Mouse (Mus musculus) lung, adult 2 months (tissue): ENCODE measurements at regions not wholly inside any gene's neighbourhood (a gene's known extent, or its start where the extent isn't known, plus 50 kb on each side); places are given as distances from the start of the nearest gene placed in this dataset.

Experiments
- CTCF ChIP-seq: fragments of 200-500 bp; IDR thresholded peaks from 2 replicates; pipeline ENCODE4 v1.5.1; 2011; ENCODE audit warnings: mild to moderate bottlenecking, low read length, control low read depth; ENCODE audit not compliant: insufficient read depth
- POLR2A ChIP-seq: fragments of 200-500 bp; IDR thresholded peaks from 2 replicates; pipeline ENCODE4 v1.6.1; 2011; ENCODE audit warnings: low read depth, mild to moderate bottlenecking, control low read depth, low read length, borderline replicate concordance; ENCODE audit errors: extremely low read depth

DNA sequence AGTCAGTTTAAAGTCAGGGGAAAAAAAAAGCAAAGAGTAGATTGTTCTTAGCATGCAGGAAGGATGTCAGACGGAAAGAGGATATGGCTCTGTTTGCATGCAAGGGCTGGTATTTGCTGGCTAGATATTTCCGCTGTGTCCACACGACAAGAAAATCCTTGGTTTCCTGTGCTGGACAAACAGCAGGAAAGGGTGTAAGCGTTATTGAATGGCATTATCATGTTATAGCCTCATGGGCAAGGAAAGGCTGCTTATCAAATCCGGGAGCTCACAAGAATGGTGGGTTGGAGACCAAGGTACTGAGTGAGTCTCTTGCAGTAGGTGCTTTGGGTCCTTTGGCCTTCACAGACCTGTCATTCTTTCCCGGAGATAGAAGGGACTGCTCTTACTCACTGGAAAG lies 127.7 kb upstream of the Dph6 start:
- TF ChIP-seq POLR2A, result no peak
- no peak for TF ChIP-seq CTCF
